Mouse (Mus musculus): Measurements from ENCODE around the gene Crmp1.

Crmp1 gene

DNA sequence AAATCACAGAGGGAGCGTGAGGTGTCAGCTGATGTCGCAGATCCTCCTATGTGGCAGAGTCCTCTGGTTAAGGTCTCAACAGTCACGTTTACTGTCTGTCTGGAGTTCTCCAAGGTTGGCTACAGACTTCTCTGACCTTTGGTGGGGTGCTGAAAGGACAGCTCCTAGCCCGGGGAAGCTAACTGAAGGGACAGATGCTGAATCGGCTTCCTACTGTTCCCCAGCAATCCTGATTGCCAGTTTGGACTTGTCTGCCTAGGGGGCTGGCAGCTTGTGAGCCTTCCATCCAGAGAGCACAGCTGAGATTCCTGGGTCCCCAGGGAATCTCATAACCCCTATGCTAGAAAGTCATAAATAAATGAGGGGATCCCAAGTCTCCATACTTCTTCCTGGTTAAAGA is 1.2 kb upstream of the Crmp1 start:
- DNase-seq (ENCODE audit: low spot score in 2 of 2) = peak in 1 of 2 experiments; percentile 21

DNA sequence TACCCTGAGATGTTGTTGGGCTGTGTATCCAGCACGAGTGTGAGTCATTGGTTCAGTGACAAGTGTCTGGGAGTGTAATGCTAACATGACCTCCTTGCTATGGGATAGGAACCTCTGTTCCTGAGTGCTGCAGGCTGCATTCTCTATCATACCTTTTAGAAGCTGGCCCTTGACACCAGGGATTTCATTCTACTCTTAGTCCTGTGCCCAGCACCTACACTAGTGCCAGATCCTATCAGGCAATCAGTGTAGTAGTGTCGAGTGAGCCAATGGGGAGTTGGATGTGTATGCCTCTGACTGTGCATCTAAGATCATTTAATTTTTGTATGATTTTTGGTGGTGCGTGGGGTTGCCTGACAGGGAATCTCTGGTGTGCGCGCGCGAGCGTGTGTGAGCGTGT is 516 bp upstream of the Crmp1 start:
- DNase-seq (ENCODE audit: low spot score in 2 of 2) = no peak

DNA sequence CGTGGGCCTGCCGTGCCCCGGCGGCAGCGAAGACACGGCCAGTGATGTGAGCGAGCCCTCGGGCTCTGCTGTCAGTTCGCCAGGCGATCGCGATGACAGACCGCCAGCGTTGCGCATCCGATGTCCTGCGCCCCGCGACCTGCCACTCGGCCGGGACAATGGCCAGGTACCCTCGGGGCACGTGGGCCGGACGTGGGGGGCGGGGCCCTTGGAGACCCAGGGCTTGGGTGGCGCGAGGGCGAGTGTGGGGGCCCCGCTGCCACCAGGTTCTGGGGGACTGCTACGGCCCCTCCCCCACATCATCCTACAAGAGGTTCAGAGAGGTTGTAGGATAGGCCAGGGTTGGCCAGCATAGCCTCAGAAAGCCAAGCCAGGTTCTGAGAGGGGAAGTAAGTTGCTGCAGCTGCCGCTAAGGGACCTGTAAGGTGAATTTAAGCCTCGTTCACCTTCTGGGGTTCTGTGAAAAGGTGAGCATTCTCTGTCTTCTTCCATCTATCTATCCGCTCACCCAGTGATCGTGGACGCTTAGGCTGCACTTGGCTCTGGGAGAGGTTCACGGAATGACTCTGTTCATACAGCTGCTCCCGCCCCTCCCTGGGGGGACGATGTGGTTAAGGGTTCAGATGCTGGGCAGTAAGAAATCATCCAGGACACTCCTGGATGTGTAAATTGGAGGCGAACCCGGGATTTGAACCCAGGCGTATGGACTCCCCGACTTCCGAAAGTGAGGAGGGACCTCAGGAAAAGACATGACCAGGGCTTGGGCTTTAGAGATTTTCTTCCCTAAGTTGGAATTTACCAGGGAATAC is 824 bp downstream of the Crmp1 start:
- DNase-seq (ENCODE audit: low spot score in 2 of 2) = peak; percentile 69 to 70

DNA sequence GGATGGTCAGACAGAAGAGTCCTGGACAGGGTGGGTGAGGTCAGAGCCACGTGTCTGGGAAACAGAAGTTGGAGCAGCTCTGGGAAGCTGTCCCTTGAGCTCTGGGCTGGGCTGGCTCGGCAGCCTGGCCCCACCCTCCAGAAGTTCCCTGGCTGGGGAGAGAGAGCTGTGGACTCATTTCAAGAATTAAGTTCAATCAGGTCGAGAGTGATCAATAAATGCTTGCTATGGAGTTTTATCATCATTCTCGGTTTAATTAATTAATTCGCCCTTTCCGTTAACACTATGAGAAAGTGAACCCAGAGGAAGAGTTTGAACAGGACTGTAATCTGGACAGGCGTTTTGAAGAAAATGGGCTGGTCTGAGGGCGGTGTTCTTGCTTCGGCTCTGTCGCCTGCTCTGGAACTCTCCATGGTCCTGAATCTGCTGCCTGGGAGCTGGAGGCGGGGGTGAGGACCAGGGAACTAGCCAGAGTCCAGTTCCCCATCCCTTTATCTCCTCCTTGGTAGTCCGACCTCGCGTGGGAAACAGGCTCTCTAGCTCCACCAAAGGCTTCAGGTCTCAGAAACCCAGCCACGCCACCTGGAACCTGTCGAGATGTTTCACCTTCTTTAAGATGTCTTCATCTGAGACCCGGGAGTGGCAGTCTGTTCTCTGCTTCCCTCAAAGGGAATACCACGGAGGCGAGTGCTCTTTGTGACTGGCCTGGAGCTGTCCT is 1.6 kb downstream of the Crmp1 start:
- peak; percentile 59 to 68 for DNase-seq (ENCODE audit: low spot score in 2 of 2)

GRCm38 (mm10) chr5:37244161-37244560 is 2.4 kb downstream of the Crmp1 start:
- peak; percentile 88 to 91 for DNase-seq (ENCODE audit: low spot score in 2 of 2)

- peak; percentile 49 to 64 for DNase-seq (ENCODE audit: low spot score in 2 of 2)
Measured at GRCm38 (mm10) chr5:37244666-37245242, 3.0 kb downstream of the Crmp1 start.

DNA sequence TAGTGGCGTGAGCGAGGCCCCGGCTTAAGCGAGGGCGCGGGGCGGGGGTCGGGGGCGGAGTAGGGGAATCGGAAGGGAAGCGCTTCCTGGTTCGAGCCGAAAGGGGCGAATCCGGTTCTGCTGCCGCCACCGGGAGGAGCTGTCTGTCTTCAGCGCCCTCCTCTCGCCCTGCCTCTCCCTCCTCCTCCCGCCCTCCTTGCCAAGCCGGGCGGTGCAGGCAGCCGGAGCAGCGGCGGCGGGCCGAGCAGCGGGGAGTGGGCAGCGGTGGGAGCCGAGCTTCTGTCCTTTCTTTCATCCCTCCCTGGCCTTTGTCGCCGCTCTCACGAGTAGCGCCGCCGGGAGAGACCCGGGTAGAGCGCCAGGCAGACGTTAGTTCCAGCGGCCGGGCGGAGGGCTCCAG is 3.9 kb downstream of the Crmp1 start:
- DNase-seq (ENCODE audit: low spot score in 2 of 2) = peak; percentile 92 to 93

- DNase-seq (ENCODE audit: low spot score in 2 of 2) = peak; percentile 71 to 77
Measured at GRCm38 (mm10) chr5:37246138-37246910, 4.6 kb downstream of the Crmp1 start.

GRCm38 (mm10) chr5:37247456-37247855 is 5.7 kb downstream of the Crmp1 start:
- DNase-seq (ENCODE audit: low spot score in 2 of 2) = no peak

DNA sequence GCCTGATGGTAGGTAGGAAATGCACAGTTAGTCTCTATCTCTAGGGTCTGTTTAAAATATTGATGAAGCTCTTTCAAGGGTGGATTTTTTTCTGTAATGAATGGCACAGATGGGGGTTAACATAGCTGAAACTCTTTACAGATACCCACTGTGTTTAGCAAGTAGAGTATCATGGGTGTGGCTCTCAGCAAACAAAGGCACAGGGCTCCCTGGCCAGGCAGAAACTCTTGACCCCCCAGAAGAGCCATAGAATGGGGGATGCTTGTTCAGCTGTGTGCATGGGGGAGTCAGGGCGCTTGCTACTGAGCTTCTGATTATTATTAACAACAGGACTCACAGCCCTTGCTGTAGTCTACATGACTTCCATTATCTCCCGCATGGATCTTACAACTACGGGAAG is 7.1 kb downstream of the Crmp1 start:
- DNase-seq (ENCODE audit: low spot score in 2 of 2) = no peak

GRCm38 (mm10) chr5:37251596-37251995 is 9.9 kb downstream of the Crmp1 start:
- DNase-seq (ENCODE audit: low spot score in 2 of 2) = no peak

- no peak for DNase-seq (ENCODE audit: low spot score in 2 of 2)
Measured at GRCm38 (mm10) chr5:37252101-37252804, 10.5 kb downstream of the Crmp1 start.

DNA sequence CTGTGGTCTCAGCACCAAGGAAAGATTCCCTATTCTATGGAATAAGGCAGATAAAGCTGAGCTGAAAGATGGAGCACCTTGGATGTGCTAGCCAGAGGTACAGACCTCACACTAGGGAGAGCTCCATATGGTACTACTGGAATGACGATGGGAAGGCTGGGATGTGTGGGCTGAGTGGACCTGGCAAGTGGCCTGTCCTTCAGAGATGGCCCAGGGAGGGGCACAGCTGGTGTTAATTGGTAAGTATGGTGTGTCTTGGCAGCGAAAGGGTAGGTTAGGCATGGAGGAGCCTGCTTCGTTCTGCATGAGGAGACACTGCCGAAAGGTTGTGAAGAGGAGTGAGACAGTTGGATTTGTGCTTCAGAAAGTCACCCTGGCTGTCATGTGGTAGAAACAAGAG is 12.8 kb downstream of the Crmp1 start:
- no peak for DNase-seq (ENCODE audit: low spot score in 2 of 2)

- peak in 1 of 2 experiments; percentile 70 for DNase-seq (ENCODE audit: low spot score in 2 of 2)
Measured at GRCm38 (mm10) chr5:37256823-37257222, 15.1 kb downstream of the Crmp1 start.

DNA sequence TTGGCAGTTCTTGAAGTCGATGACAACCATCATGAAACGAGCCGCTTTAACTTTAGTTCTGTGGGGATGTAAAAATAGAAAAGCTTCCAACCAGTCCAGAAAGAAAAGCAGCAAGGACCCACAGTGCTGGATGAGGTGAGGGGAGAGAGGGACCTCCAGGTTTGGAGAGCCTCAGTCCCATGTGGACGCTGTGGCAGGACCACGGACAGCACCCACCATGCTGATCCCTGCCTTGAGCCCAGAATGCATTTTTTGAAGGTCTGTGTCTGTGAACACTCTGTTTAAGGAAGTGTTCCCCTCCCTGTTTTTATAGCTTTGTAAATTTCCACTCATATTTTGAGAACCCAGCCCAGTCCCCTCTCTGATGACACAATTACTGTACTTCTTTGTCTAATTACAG is 15.5 kb downstream of the Crmp1 start:
- no peak for DNase-seq (ENCODE audit: low spot score in 2 of 2)

- DNase-seq (ENCODE audit: low spot score in 2 of 2) = peak; percentile 53 to 58
Measured at GRCm38 (mm10) chr5:37261734-37262133, 20.0 kb downstream of the Crmp1 start.

DNA sequence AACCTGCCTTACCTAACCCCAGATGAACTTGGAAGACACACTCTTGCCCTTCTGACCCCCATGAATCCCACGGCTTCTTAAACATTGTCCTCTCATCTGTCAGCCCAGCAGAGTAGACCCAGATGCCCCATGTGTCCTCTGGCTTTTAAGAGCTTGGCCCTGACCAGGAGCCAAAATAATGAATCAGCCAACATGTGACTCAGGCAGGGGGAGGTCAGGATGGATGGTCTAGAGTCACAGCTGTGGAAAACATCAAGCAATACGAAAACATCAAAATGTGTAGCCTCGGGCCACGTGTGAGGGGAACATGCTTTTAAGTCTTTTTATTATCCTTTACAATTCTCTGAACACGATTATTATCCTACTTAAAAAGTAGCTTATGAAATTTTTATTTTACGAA is 22.1 kb downstream of the Crmp1 start:
- DNase-seq (ENCODE audit: low spot score in 2 of 2) = no peak

- no peak for DNase-seq (ENCODE audit: low spot score in 2 of 2)
Measured at GRCm38 (mm10) chr5:37281021-37281420, 39.3 kb downstream of the Crmp1 start.

- peak; percentile 63 to 64 for DNase-seq (ENCODE audit: low spot score in 2 of 2)
Measured at GRCm38 (mm10) chr5:37288374-37288773, 46.6 kb downstream of the Crmp1 start.

- peak; percentile 75 to 80 for DNase-seq (ENCODE audit: low spot score in 2 of 2)
Measured at GRCm38 (mm10) chr5:37289236-37289635, 47.5 kb downstream of the Crmp1 start.

GRCm38 (mm10) chr5:37290983-37291382 is 49.2 kb downstream of the Crmp1 start:
- DNase-seq (ENCODE audit: low spot score in 2 of 2) = peak in 1 of 2 experiments; percentile 40

Measured in right cerebral cortex, postnatal 10 days (tissue).